Mouse (Mus musculus) fibroblast of lung, adult 2 months (primary cell): ENCODE data around the gene Tmem9.
A peak's percentile ranks its signal among the peaks of the same experiment; 100 is the strongest.

Experiments used
- DNase-seq: peaks from one replicate; pipeline ENCODE4 v3.0.0-alpha.2; 2011; ENCODE audit warnings: low read depth

Gene Tmem9

GRCm38 (mm10) chr1:136007211-136008158 is at the start of gene Tmem9:
Gene Tmem9, plus strand, starts transcription at chr1:136008150.
- peak; percentile 75 for DNase-seq

- DNase-seq, result no peak
Observed at GRCm38 (mm10) chr1:135958483-135958882, 49.5 kb upstream of the Tmem9 start.

GRCm38 (mm10) chr1:135963177-135963576 is 44.8 kb upstream of the Tmem9 start:
- DNase-seq, result no peak

GRCm38 (mm10) chr1:135964561-135964960 is 43.4 kb upstream of the Tmem9 start:
- DNase-seq, result no peak

- no peak for DNase-seq
Observed at GRCm38 (mm10) chr1:135967739-135968138, 40.2 kb upstream of the Tmem9 start.

- DNase-seq, result no peak
Observed at GRCm38 (mm10) chr1:135970486-135970885, 37.5 kb upstream of the Tmem9 start.

GRCm38 (mm10) chr1:135972576-135972975 is 35.4 kb upstream of the Tmem9 start:
- DNase-seq, result no peak

- DNase-seq, result no peak
Observed at GRCm38 (mm10) chr1:135984105-135984504, 23.8 kb upstream of the Tmem9 start.

- no peak for DNase-seq
Observed at GRCm38 (mm10) chr1:135989876-135990275, 18.1 kb upstream of the Tmem9 start.

GRCm38 (mm10) chr1:135993470-135993869 is 14.5 kb upstream of the Tmem9 start:
- DNase-seq, result no peak

GRCm38 (mm10) chr1:135997537-135997936 is 10.4 kb upstream of the Tmem9 start:
- no peak for DNase-seq

GRCm38 (mm10) chr1:135999720-136000287 is 8.1 kb upstream of the Tmem9 start:
- DNase-seq, result no peak

- DNase-seq, result no peak
Observed at GRCm38 (mm10) chr1:136001438-136001837, 6.5 kb upstream of the Tmem9 start.

- DNase-seq, result no peak
Observed at GRCm38 (mm10) chr1:136006292-136006748, 1.6 kb upstream of the Tmem9 start, which contains the start of gene Igfn1. Gene Igfn1, minus strand, starts transcription at chr1:136006342.

GRCm38 (mm10) chr1:136008159-136008533 is 196 bp downstream of the Tmem9 start:
- no peak for DNase-seq

GRCm38 (mm10) chr1:136010247-136010646 is 2.3 kb downstream of the Tmem9 start:
- no peak for DNase-seq

GRCm38 (mm10) chr1:136013513-136013912 is 5.6 kb downstream of the Tmem9 start:
- no peak for DNase-seq

GRCm38 (mm10) chr1:136014796-136015502 is 7.0 kb downstream of the Tmem9 start:
- DNase-seq, result no peak

- DNase-seq, result no peak
Observed at GRCm38 (mm10) chr1:136017307-136017706, 9.4 kb downstream of the Tmem9 start.

- peak; percentile 93 for DNase-seq
Observed at GRCm38 (mm10) chr1:136017907-136018313, 10.0 kb downstream of the Tmem9 start.

GRCm38 (mm10) chr1:136018390-136019189 is 10.6 kb downstream of the Tmem9 start:
- DNase-seq, result no peak

GRCm38 (mm10) chr1:136030201-136030600 is 22.3 kb downstream of the Tmem9 start:
- DNase-seq, result no peak
